Mouse (Mus musculus) stomach, postnatal 0 days (tissue): ENCODE results near the gene Gp1bb. TPM values are rescaled to one million over a fixed set of nuclear protein-coding genes. Genes with fewer than 3 reads are reported as not detected.
A peak's percentile ranks its signal among the peaks of the same experiment; 100 is the strongest.

Experiments
- ATAC-seq: fragments of 200-750 bp; cut with Nextera tagmentation; 2 replicates; pipeline ENCODE4 v1.8.0; 2017; ENCODE audit not compliant: low FRiP score, low TSS enrichment
- DNase-seq: peaks from one replicate; pipeline ENCODE4 v3.0.0-alpha.2; 2016; ENCODE audit warnings: low spot score
- H3K27ac ChIP-seq: fragments of 300-500 bp; sonication (generic); replicated peaks from 2 replicates; pipeline ENCODE4 v1.5.1; 2014; ENCODE audit warnings: mild to moderate bottlenecking, control low read depth
- H3K27me3 ChIP-seq: fragments of 300-500 bp; sonication (generic); 2 replicates; pipeline ENCODE4 v1.6.1; 2014; ENCODE audit warnings: low read length; ENCODE audit not compliant: control insufficient read depth, insufficient read depth
- H3K36me3 ChIP-seq: fragments of 300-500 bp; sonication (generic); 2 replicates; pipeline ENCODE4 v1.6.1; 2014; ENCODE audit warnings: low read length, mixed read lengths; ENCODE audit not compliant: control insufficient read depth, insufficient read depth
- H3K4me1 ChIP-seq: fragments of 300-500 bp; sonication (generic); replicated peaks from 2 replicates; pipeline ENCODE4 v1.6.1; 2014; ENCODE audit warnings: antibody characterized with exemption; ENCODE audit not compliant: control insufficient read depth, insufficient read depth
- H3K4me2 ChIP-seq: fragments of 300-500 bp; sonication (generic); replicated peaks from 2 replicates; pipeline ENCODE4 v1.6.1; 2014; ENCODE audit warnings: low read depth, mild to moderate bottlenecking, control low read depth, moderate library complexity
- H3K4me3 ChIP-seq: fragments of 300-500 bp; sonication (generic); 2 replicates; pipeline ENCODE4 v1.5.1; 2014; ENCODE audit warnings: low read depth, low read length, control low read depth
- H3K9ac ChIP-seq: fragments of 300-500 bp; sonication (generic); 2 replicates; pipeline ENCODE4 v1.6.1; 2014; ENCODE audit warnings: mild to moderate bottlenecking, low read length, control low read depth, mixed read lengths
- H3K9me3 ChIP-seq: fragments of 300-500 bp; sonication (generic); 2 replicates; pipeline ENCODE4 v1.6.1; 2016; ENCODE audit warnings: low read length; ENCODE audit not compliant: control insufficient read depth
- CTCF ChIP-seq: IDR thresholded peaks from 2 replicates; pipeline ENCODE4 v1.5.1; 2016; ENCODE audit warnings: antibody characterized with exemption, low read depth, mild to moderate bottlenecking, moderate library complexity
- EP300 ChIP-seq: optimal IDR thresholded peaks from 2 replicates; pipeline ENCODE3; 2016; ENCODE audit warnings: antibody characterized with exemption
- WGBS: fragments of 180-500 bp; shearing (Covaris S2); extraction: QIAGEN DNeasy Blood & Tissue Kit; methylation state at CpG from one replicate; pipeline ENCODE4 v1.1.7; 2014; 5-methylcytosine and 5-hydroxymethylcytosine counted together
- polyA plus RNA-seq: library from polyadenylated mRNA; unstranded; fragments of >200 nt; fragmentation: Nextera tagmentation; extraction: Ambion mirVana; gene quantifications from 2 replicates; pipeline ENCODE4 v1.2.1, GENCODE M21; 2015

The Gp1bb gene
- polyA plus RNA-seq, 1 experiment from 2014 or later, result 4.6 TPM

- Histone ChIP-seq H3K36me3 (no peaks in the 10 kb centered on the region; the same call in 1 of the 2 replicates), H3K27me3 (0 out of 2 replicates have a peak, but pooled peaks cover 4% of the 10 kb centered on the region), H3K27ac (peak overlapping the region; percentile 67; the same call in 1 of the 2 replicates), H3K9me3 (no peaks in the 10 kb centered on the region), H3K4me3 (peak overlapping the region; percentile 70; the same call in 1 of the 2 replicates), H3K9ac (peak overlapping the region; percentile 73; the same call in 1 of the 2 replicates), H3K4me1 (no peaks in the 10 kb centered on the region), H3K4me2 (peak overlapping the region; percentile 97)
- ATAC-seq, result peak; percentile 1; the same call in 1 of the 2 replicates
- 77% methylated on average over 7 of the region's 7 CpGs for WGBS
- no peak for TF ChIP-seq CTCF
- peak; percentile 14 for DNase-seq
These were observed 6.2 kb upstream of the Gp1bb start for GRCm38 (mm10) chr16:18628206-18628947.

- no peak overlapping the region for H3K27ac ChIP-seq
- no peaks in the 10 kb centered on the region; the same call in 1 of the 2 replicates for H3K36me3 ChIP-seq
These were observed 5.0 kb upstream of the Gp1bb start for GRCm38 (mm10) chr16:18627163-18627562.

GRCm38 (mm10) chr16:18626376-18626878 lies 4.2 kb upstream of the Gp1bb start, which contains the start of gene Gm49601:
TSS of gene Gm49601 (minus strand) at chr16:18626427.
- Histone ChIP-seq H3K27me3 (peaks cover 20% of the 10 kb centered on the region), H3K4me1 (no peaks in the 10 kb centered on the region)

More at GRCm38 (mm10) chr16:18627163-18627562, 5.0 kb upstream of the Gp1bb start:
- Histone ChIP-seq H3K4me2 (peak overlapping the region; percentile 77; the same call in 1 of the 2 replicates), H3K4me3 (no peak overlapping the region), H3K9ac (no peak overlapping the region), H3K9me3 (no peaks in the 10 kb centered on the region), H3K27me3 (peaks cover 13% of the 10 kb centered on the region), H3K4me1 (no peaks in the 10 kb centered on the region)
- no peak for ATAC-seq
- TF ChIP-seq CTCF (no peak), EP300 (no peak)
- peak; percentile 12 for DNase-seq
- WGBS, result 63% methylated on average over 3 of the region's 3 CpGs

GRCm38 (mm10) chr16:18625791-18626311 lies 3.6 kb upstream of the Gp1bb start:
- Histone ChIP-seq H3K27me3 (peaks cover 22% of the 10 kb centered on the region), H3K9me3 (no peaks in the 10 kb centered on the region), H3K4me2 (peak overlapping the region; percentile 77), H3K4me3 (peak overlapping the region; percentile 40), H3K4me1 (0 out of 2 replicates have a peak, but pooled peaks cover 2% of the 10 kb centered on the region), H3K27ac (no peak overlapping the region), H3K9ac (peak overlapping the region; percentile 31; the same call in 1 of the 2 replicates), H3K36me3 (no peaks in the 10 kb centered on the region; the same call in 1 of the 2 replicates)
- WGBS, result 28% methylated on average over 26 of the region's 26 CpGs
- TF ChIP-seq CTCF (no peak), EP300 (no peak)
- peak; percentile 20 for DNase-seq
- no peak for ATAC-seq

More at GRCm38 (mm10) chr16:18626376-18626878, 4.2 kb upstream of the Gp1bb start, which contains the start of gene Gm49601:
- Histone ChIP-seq H3K27ac (no peak within 1 kb of the TSS), H3K9ac (peak within 1 kb of the TSS; percentile 41), H3K4me3 (peak within 1 kb of the TSS; percentile 40), H3K36me3 (no peaks in the 10 kb centered on the region; the same call in 1 of the 2 replicates), H3K9me3 (no peaks in the 10 kb centered on the region), H3K4me2 (peak within 1 kb of the TSS; percentile 77)
- peak; percentile 49 for ATAC-seq
- under 1% methylated on average over 62 of the region's 65 CpGs for WGBS
- DNase-seq, result peak; percentile 82
- TF ChIP-seq CTCF, result peak; percentile 87
- no peak for TF ChIP-seq EP300

DNA sequence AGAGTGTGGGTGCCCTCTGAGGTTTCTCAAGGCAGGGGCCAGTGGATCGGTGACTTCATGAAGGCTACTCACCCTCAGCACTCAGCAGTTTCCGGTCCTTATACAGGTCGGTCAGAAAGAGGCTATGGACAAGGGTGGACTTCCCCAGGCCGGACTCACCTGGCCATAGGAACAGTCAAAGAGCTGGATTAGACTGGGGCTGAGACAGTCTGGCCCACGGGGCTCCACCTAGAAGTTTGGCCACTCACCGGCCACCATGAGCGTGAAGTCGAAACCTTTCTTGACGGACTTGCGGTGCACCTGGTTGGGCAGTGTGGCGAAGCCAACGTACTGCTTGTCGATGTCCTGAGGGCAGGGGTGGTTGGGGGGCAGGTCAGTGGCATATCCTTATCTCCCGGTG lies 2.9 kb upstream of the Gp1bb start:
- no peak overlapping the region for H3K27ac ChIP-seq
- 0 out of 2 replicates have a peak, but pooled peaks cover 2% of the 10 kb centered on the region for H3K4me1 ChIP-seq

More for the DNA sequence above, 2.9 kb upstream of the Gp1bb start:
- Histone ChIP-seq H3K27me3 (peaks cover 28% of the 10 kb centered on the region), H3K4me3 (no peak overlapping the region), H3K36me3 (no peaks in the 10 kb centered on the region; the same call in 1 of the 2 replicates), H3K4me2 (no peak overlapping the region), H3K9me3 (no peaks in the 10 kb centered on the region), H3K9ac (no peak overlapping the region)
- TF ChIP-seq EP300, result no peak
- TF ChIP-seq CTCF, result no peak
- ATAC-seq (no peak), DNase-seq (no peak)
- 73% methylated on average over 14 of the region's 14 CpGs for WGBS
